Mouse (Mus musculus): ENCODE results near the gene Grb14. TPM values are rescaled to one million over a fixed set of nuclear protein-coding genes. Genes with fewer than 3 reads are reported as not detected.
A peak's percentile ranks its signal among the peaks of the same experiment; 100 is the strongest.

Grb14 gene
- polyA plus RNA-seq, 1 experiment from 2014 or later = 25.6 TPM

- H3K27me3 ChIP-seq = no peaks in the 10 kb centered on the region
- H3K36me3 ChIP-seq = no peaks in the 10 kb centered on the region
- no peak for ATAC-seq (replicated peaks)
- no peaks in the 10 kb centered on the region for H3K9me3 ChIP-seq
- no peak overlapping the region for H3K4me2 ChIP-seq (replicated peaks)
- H3K27ac ChIP-seq (replicated peaks) = no peak overlapping the region
- no peak overlapping the region for H3K4me3 ChIP-seq
- peaks cover 9% of the 10 kb centered on the region for H3K4me1 ChIP-seq
- WGBS = 69% methylated on average over 5 of the region's 5 CpGs
- H3K9ac ChIP-seq (replicated peaks) = no peak overlapping the region
These were observed 53.0 kb downstream of the Grb14 start for GRCm38 (mm10) chr2:64971828-64972227.

DNA sequence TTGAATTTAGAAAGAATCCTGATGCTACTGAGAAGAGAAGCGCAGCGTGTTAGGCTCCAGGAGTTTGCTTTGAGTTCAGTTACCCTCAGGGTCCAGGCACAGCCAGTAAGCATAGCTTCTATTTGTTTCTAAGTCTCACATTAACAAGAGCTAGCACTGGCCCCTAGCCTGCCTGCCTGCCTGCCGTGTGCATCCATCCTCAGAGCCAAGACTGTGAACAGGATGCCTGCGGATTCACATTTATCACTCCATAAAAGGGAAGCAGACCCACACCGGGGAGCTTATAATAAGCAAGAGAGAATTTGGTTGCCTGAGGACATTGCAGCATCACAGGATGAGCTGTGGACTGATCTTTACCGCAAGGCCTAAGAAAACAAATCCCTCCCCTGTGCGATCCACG, 53.8 kb downstream of the Grb14 start:
- H3K4me1 ChIP-seq = peaks cover 16% of the 10 kb centered on the region
- H3K27ac ChIP-seq (replicated peaks) = no peak overlapping the region

GRCm38 (mm10) chr2:64966893-64967444, 57.8 kb downstream of the Grb14 start:
- H3K36me3 ChIP-seq = no peaks in the 10 kb centered on the region
- peaks cover 18% of the 10 kb centered on the region for H3K4me1 ChIP-seq
- no peaks in the 10 kb centered on the region for H3K9me3 ChIP-seq
- no peak overlapping the region for H3K4me2 ChIP-seq (replicated peaks)
- 72% methylated on average over 6 of the region's 6 CpGs for WGBS
- H3K27me3 ChIP-seq = no peaks in the 10 kb centered on the region
- ATAC-seq (replicated peaks) = 0 out of 2 replicates have a peak, but pooled peaks have one; percentile 38
- H3K27ac ChIP-seq (replicated peaks) = no peak overlapping the region
- H3K9ac ChIP-seq (replicated peaks) = no peak overlapping the region
- no peak overlapping the region for H3K4me3 ChIP-seq

More for the DNA sequence above, 53.8 kb downstream of the Grb14 start:
- Histone ChIP-seq H3K4me3 (no peak overlapping the region), H3K9ac (replicated peaks) (no peak overlapping the region), H3K4me2 (replicated peaks) (no peak overlapping the region), H3K9me3 (no peaks in the 10 kb centered on the region), H3K27me3 (no peaks in the 10 kb centered on the region), H3K36me3 (no peaks in the 10 kb centered on the region)
- ATAC-seq (replicated peaks) = no peak
- WGBS = 67% methylated on average over 8 of the region's 8 CpGs

- ATAC-seq (replicated peaks) = no peak
- Histone ChIP-seq H3K9ac (replicated peaks) (no peak overlapping the region), H3K27ac (replicated peaks) (no peak overlapping the region), H3K4me3 (no peak overlapping the region), H3K27me3 (no peaks in the 10 kb centered on the region), H3K36me3 (no peaks in the 10 kb centered on the region), H3K9me3 (no peaks in the 10 kb centered on the region), H3K4me2 (replicated peaks) (no peak overlapping the region), H3K4me1 (peaks cover 18% of the 10 kb centered on the region)
- 69% methylated on average over 6 of the region's 6 CpGs for WGBS
These were observed 58.5 kb downstream of the Grb14 start for GRCm38 (mm10) chr2:64966323-64966722.

DNA sequence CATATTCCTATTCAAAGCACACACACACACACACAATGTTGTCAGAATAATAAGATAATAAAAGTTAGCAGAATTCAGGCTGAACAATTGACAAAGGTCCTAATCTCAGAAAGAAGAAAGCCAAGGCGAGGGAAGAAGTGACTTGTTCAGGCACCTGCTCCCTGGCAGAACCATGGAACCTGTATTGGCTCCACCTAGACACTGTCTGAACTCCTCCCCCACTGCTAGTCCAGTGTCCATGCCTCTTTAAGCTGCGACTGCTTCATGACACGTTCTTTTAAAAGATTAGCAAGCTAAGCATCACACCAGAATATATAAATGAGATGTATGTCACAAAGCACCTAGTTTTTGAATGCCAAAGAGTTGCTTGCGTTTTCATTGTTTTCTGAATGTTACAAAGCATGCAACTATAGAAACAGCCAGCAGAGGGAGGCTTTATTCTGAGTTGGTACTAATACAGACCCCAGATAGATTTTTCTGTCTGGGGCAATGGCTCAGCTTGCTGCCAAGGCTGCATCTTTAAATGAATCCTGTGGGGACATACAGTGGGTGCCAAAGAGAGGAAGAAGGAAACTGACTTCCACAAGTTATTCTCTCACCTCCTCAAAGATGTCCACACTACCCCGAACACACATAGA, 59.4 kb downstream of the Grb14 start:
- H3K4me1 ChIP-seq = peaks cover 18% of the 10 kb centered on the region
- no peak overlapping the region for H3K27ac ChIP-seq (replicated peaks)
- no peak overlapping the region for H3K9ac ChIP-seq (replicated peaks)
- ATAC-seq (replicated peaks) = peak; percentile 85
- no peak overlapping the region for H3K4me3 ChIP-seq
- no peaks in the 10 kb centered on the region for H3K36me3 ChIP-seq
- 27% methylated on average over 5 of the region's 5 CpGs for WGBS
- H3K4me2 ChIP-seq (replicated peaks) = no peak overlapping the region
- H3K27me3 ChIP-seq = no peaks in the 10 kb centered on the region
- H3K9me3 ChIP-seq = no peaks in the 10 kb centered on the region

GRCm38 (mm10) chr2:64962196-64962595, 62.6 kb downstream of the Grb14 start:
- H3K9me3 ChIP-seq = no peaks in the 10 kb centered on the region
- H3K4me2 ChIP-seq (replicated peaks) = no peak overlapping the region
- ATAC-seq (replicated peaks) = no peak
- 58% methylated on average over 4 of the region's 4 CpGs for WGBS
- no peaks in the 10 kb centered on the region for H3K36me3 ChIP-seq
- H3K27me3 ChIP-seq = no peaks in the 10 kb centered on the region
- no peak overlapping the region for H3K27ac ChIP-seq (replicated peaks)
- no peak overlapping the region for H3K9ac ChIP-seq (replicated peaks)
- peaks cover 13% of the 10 kb centered on the region for H3K4me1 ChIP-seq
- no peak overlapping the region for H3K4me3 ChIP-seq

DNA sequence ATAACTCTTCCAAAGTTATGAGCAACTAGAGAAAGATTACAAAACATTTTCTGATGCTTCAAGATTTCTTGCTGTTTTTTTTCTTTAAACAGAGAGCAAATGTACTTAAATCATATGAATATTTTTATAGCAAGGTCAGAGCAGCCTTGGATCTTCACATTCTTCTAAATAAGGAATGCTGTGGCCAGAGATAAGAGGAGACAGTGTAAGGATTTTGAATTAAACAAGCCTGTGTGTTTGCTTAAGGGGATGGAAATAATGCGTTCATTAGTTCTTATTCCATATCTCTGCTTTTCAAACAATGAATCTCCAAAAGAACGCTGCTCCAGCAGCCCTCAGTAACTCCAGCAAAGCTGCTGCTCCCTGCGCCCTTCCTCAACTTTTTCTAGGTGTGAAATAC, 63.4 kb downstream of the Grb14 start:
- WGBS = 62% methylated on average over 3 of the region's 3 CpGs
- no peak overlapping the region for H3K4me3 ChIP-seq
- H3K27ac ChIP-seq (replicated peaks) = no peak overlapping the region
- no peaks in the 10 kb centered on the region for H3K36me3 ChIP-seq
- H3K4me1 ChIP-seq = peaks cover 6% of the 10 kb centered on the region
- no peaks in the 10 kb centered on the region for H3K27me3 ChIP-seq
- no peak overlapping the region for H3K4me2 ChIP-seq (replicated peaks)
- ATAC-seq (replicated peaks) = no peak
- no peaks in the 10 kb centered on the region for H3K9me3 ChIP-seq
- no peak overlapping the region for H3K9ac ChIP-seq (replicated peaks)

GRCm38 (mm10) chr2:64959657-64960056, 65.1 kb downstream of the Grb14 start:
- Histone ChIP-seq H3K4me3 (no peak overlapping the region), H3K36me3 (no peaks in the 10 kb centered on the region), H3K27me3 (no peaks in the 10 kb centered on the region), H3K9me3 (no peaks in the 10 kb centered on the region), H3K4me2 (replicated peaks) (no peak overlapping the region), H3K9ac (replicated peaks) (no peak overlapping the region), H3K27ac (replicated peaks) (no peak overlapping the region), H3K4me1 (no peaks in the 10 kb centered on the region)
- ATAC-seq (replicated peaks) = no peak
- WGBS = 78% methylated on average over 4 of the region's 4 CpGs

GRCm38 (mm10) chr2:64955441-64955840, 69.3 kb downstream of the Grb14 start:
- Histone ChIP-seq H3K9ac (replicated peaks) (no peak overlapping the region), H3K9me3 (no peaks in the 10 kb centered on the region), H3K36me3 (no peaks in the 10 kb centered on the region), H3K27ac (replicated peaks) (no peak overlapping the region), H3K27me3 (no peaks in the 10 kb centered on the region), H3K4me1 (no peaks in the 10 kb centered on the region), H3K4me2 (replicated peaks) (no peak overlapping the region), H3K4me3 (no peak overlapping the region)
- WGBS = 67% methylated on average over 1 of the region's 1 CpGs
- ATAC-seq (replicated peaks) = no peak

GRCm38 (mm10) chr2:64949210-64949609, 75.6 kb downstream of the Grb14 start:
- Histone ChIP-seq H3K9me3 (no peaks in the 10 kb centered on the region), H3K4me2 (replicated peaks) (no peak overlapping the region), H3K36me3 (no peaks in the 10 kb centered on the region), H3K4me3 (no peak overlapping the region), H3K27me3 (no peaks in the 10 kb centered on the region), H3K27ac (replicated peaks) (no peak overlapping the region), H3K4me1 (0 out of 2 replicates have a peak, but pooled peaks cover 4% of the 10 kb centered on the region), H3K9ac (replicated peaks) (no peak overlapping the region)
- WGBS = 41% methylated on average over 2 of the region's 2 CpGs
- peak; percentile 33; the same call in 1 of the 2 replicates for ATAC-seq (replicated peaks)

GRCm38 (mm10) chr2:64948418-64949169, 76.2 kb downstream of the Grb14 start:
- Histone ChIP-seq H3K27ac (replicated peaks) (no peak overlapping the region), H3K4me3 (no peak overlapping the region), H3K9me3 (no peaks in the 10 kb centered on the region), H3K4me1 (0 out of 2 replicates have a peak, but pooled peaks cover 4% of the 10 kb centered on the region), H3K4me2 (replicated peaks) (no peak overlapping the region), H3K9ac (replicated peaks) (no peak overlapping the region), H3K36me3 (no peaks in the 10 kb centered on the region), H3K27me3 (no peaks in the 10 kb centered on the region)
- WGBS = 56% methylated on average over 12 of the region's 12 CpGs
- peak; percentile 90 for ATAC-seq (replicated peaks)

DNA sequence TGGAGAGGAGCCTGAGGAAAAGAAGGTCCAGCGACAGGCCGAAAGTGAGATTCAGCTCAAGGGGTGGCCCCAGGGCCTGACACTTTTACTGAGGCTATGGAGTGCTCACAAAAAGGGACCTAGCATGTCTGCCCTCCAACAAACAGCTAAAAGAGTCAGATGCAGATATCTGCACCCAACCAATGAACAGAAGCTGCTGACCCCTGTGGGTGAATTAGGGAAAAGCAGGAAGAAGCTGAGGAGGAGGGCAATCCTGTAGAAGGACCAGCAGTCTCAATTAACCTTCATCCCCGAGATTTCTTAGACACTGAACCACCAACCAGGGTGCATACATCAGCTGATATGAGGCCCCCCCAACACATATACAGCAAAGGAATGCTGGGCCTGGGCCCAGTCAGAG, 77.3 kb downstream of the Grb14 start:
- 0 out of 2 replicates have a peak, but pooled peaks cover 4% of the 10 kb centered on the region for H3K4me1 ChIP-seq
- no peak overlapping the region for H3K4me2 ChIP-seq (replicated peaks)
- no peaks in the 10 kb centered on the region for H3K36me3 ChIP-seq
- H3K4me3 ChIP-seq = no peak overlapping the region
- H3K27ac ChIP-seq (replicated peaks) = no peak overlapping the region
- H3K27me3 ChIP-seq = no peaks in the 10 kb centered on the region
- WGBS = 59% methylated on average over 3 of the region's 3 CpGs
- no peak for ATAC-seq (replicated peaks)
- no peaks in the 10 kb centered on the region for H3K9me3 ChIP-seq
- no peak overlapping the region for H3K9ac ChIP-seq (replicated peaks)

Data from forebrain, embryonic 15.5 days (tissue).